Mouse (Mus musculus): Measurements from ENCODE around the gene Msx1.

Gene Msx1

GRCm38 (mm10) chr5:37825611-37826445 is 1.4 kb upstream of the Msx1 start:
- DNase-seq (ENCODE audit: low spot score in 2 of 2) = no peak

DNA sequence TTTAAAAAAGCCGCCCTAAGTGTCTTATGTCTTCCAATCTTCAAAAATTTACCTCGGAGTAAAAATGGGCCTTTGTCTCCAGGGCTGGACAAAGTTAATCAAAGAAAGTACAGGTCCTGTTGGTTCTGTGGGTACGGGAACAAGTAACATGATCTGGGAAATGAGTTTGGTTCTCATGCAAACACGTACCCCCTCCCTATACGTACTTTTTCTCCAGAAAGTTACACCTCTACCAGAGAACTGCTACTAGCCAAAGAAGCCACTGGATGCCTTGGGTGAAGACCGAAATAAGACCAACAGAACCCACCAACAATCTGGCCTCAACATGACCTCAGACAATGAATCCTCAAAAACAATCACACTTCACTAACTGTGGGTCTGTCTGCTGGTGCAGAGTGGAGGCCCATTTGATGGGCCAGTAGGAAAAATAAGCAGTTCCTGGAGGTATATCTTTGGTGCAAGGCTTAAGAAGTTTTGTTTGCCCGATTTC is 773 bp upstream of the Msx1 start:
- DNase-seq (ENCODE audit: low spot score in 2 of 2) = no peak

- DNase-seq (ENCODE audit: low spot score in 2 of 2) = no peak
These were observed 492 bp downstream of the Msx1 start for GRCm38 (mm10) chr5:37823721-37824460.

DNA sequence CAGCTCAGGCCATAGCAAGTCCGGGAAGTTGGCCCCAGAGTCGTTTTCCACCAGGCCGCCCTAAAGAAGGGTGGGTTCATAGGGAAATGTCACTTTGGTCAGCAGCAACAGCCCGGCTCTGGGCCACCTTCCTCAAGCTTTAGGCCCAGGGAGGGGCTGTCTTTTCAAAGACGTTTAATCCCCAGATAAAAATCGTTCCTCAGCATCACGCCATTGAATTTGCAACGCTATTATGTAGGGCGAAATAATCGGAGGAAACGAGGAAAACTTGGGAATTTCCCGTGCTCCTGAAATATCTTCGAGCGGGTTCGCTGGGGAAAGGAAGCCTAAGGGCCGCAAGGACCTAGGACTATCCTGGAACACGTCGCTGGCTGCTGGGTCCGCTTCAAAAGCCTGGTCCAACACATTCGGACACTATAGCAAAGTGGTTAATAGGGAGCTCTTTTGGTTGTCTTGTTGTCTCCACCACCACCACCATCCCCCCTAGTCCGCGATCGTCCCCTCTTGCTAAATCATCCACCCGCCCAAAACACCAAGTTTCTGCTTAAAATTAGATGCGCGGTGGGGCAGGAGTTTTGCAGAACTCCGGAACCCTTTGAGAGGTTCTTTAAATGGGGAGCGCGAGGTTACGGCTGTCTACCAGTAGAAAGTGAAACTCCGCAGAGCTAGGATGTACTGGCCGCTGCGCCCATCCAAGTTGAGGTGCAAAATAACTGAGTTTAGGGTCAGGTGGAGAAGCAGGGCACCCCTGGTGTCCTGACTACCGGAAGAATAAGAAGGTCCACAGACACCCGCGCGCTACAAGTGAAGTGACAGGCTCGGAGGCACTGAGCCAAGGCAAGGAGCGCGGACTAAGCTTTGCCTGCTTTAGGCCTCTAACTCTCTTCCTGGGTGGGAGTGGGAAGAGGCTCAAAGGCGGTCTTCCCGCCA is 1.3 kb downstream of the Msx1 start:
- peak in 1 of 2 experiments; percentile 31 for DNase-seq (ENCODE audit: low spot score in 2 of 2)

DNA sequence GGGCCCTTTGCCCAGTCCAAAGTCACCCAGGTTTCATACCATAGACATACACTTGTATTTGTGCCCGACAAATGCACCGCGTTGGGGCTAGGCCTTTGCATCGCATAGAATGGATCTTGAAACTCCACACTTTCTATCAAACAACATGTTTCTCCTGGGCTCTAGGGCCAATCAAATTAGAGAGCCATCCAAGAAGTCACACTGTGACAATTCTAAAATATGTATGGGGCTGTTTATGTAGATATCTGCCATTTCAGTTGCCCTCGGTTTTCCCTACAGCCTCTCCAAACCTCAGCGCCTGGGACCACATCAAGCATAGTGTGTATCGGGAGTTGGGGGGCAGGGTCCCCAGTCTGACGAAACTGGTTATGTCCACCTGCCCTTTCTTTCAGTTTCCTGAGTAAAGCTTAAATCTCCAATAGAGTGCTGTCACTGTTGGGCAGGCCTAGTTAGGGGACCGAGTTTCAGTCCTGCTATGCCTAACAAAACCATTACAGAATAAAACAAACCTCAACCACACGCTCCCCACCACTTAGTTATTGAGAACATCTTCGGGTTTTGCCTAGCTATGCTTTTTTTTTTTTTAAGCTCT is 2.2 kb downstream of the Msx1 start:
- no peak for DNase-seq (ENCODE audit: low spot score in 2 of 2)

GRCm38 (mm10) chr5:37821111-37821601 is 3.2 kb downstream of the Msx1 start:
- DNase-seq (ENCODE audit: low spot score in 2 of 2) = no peak

- DNase-seq (ENCODE audit: low spot score in 2 of 2) = no peak
These were observed 3.7 kb downstream of the Msx1 start for GRCm38 (mm10) chr5:37820689-37821088.

DNA sequence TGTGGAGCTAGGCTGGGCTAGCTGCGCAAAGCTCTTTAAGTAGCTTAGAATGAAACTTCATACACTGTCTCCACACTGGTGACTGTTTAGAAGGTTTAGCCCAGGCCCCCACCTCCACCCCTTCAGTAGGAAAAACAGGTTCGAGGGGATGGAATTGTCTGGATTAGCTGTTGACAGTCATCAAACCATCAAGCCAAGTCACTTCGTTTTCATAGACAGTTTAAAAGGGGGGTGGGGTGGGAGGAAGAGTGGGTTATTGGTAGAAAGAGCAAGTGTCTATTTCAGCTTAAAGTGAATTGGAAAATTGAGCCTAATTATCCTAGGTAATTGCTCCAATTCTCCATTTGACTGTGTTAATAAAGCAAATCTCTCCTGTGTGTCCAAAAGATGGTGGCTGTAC is 4.4 kb downstream of the Msx1 start:
- no peak for DNase-seq (ENCODE audit: low spot score in 2 of 2)

DNA sequence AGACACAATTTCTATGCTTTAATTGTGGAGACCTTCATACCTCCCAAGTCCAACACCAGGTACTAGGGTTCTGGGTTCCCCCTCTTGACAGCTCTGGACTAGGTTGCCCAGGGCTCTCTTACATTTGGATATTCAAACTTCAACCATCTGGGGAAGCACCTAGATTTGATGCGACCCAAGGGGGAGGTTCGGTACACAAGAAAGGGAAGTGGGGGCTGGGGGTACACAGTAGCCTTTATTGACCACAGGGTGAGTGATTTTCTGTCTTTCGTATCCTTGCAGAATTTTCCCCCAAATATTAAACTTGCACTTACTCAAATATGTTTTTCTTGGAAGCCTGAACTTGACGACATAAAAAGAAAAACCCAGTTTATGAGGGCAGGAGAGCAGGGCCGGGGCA is 4.8 kb downstream of the Msx1 start:
- DNase-seq (ENCODE audit: low spot score in 2 of 2) = no peak

DNA sequence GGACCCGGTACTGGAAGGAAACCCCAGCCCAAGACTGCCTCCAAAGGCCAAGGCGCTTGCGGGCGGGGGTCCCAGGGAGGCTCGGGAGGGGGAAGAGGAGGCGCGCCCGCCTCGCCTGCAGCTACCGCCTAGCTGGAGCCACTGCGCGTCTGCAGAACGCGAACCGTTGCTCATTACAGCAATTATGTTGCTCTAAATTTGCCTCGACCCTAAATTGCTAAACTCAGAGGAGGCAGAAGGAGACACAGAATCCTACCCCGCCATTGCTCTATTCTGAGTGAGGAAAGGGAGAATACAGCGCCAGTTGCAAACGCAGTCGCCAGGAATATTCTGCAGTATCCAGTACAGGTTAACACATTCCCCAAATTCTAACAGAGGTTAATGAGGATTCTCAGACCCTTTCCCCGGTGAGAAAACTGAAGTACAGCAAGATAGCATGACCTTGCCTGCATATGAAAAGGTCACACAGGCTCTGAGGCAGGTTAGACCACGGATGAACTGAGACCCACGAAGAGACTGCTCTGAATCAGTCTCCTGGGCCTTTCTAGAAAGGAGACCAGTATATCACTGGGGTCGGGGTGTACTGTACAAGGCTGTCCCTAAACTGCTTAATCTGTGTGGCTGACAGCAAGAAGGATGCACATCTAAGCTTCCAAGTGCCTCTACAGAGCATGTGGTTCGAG is 5.7 kb downstream of the Msx1 start:
- no peak for DNase-seq (ENCODE audit: low spot score in 2 of 2)

- no peak for DNase-seq (ENCODE audit: low spot score in 2 of 2)
These were observed 6.5 kb downstream of the Msx1 start for GRCm38 (mm10) chr5:37817658-37818532.

- DNase-seq (ENCODE audit: low spot score in 2 of 2) = no peak
These were observed 7.3 kb downstream of the Msx1 start for GRCm38 (mm10) chr5:37816907-37817657.

DNA sequence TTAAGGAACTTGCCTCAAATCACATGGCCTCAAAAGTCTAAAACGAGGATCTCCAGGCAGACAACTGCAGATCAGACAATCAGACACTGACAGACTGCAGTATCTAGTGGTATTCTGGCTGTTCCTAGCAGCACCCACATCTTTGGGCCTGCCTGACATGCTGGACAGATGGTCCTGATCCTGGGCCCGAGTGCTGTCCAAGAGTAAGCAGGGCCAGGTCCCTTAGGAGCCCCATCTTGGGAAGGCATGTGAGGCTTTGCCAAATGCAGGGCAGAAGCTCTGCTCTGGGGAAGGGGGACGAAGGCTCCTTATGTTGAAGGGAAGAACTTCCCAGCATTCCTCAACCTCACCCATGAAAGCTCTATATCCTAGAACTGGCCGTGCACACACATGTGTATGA is 8.5 kb downstream of the Msx1 start:
- DNase-seq (ENCODE audit: low spot score in 2 of 2) = no peak

- no peak for DNase-seq (ENCODE audit: low spot score in 2 of 2)
These were observed 10.2 kb downstream of the Msx1 start for GRCm38 (mm10) chr5:37814169-37814568.

- no peak for DNase-seq (ENCODE audit: low spot score in 2 of 2)
These were observed 19.1 kb downstream of the Msx1 start for GRCm38 (mm10) chr5:37805291-37805690.

DNA sequence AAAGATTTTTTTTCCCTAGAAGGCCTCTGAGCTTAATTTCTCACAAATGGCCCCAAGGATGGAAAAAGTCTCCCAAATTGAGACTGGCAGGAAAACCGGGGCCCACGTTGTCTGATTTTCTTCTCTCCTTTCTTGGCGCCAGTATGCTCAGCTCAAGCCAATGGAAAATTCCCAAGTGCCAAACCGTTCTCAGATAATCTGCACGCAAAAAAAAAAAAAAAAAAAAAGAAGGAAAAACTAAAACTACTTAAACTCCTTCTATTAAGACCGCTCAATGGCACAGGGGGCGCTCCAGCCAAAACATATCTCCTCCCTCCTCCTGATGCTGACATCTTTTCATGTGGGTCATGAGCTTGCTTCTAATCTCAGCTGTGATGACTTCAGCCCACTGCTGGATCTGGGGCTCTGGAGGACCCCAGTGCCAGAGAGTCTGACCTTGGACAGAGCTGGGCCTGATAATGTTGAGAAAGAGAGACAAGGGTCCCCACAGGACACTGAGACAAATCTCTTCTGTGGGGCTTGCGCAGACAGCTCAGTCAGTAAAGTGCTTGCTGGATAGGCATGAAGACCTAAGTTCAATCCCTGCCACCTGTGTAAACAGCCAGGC is 19.8 kb downstream of the Msx1 start:
- DNase-seq (ENCODE audit: low spot score in 2 of 2) = no peak

DNA sequence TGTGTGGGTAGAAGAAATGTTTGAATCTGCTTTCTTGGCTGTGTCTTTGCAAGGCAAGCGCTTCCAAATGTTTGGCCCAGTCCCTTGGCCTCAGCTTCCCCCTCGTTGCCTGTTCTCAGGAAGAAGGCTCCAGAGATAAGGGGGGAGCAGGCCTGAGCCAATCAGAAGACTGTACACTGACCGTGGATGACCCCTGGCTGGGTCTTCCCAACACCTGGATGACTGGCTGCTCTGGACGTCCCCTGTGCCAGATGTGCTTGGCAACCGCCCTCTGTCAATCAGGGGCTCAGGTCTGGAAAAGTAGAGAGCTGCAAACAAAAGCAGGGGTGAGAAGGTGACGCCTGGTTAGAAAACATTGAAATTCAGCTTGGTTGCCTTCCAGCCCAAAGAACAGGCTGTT is 27.1 kb downstream of the Msx1 start:
- peak in 1 of 2 experiments; percentile 14 for DNase-seq (ENCODE audit: low spot score in 2 of 2)

- peak in 1 of 2 experiments; percentile 7 for DNase-seq (ENCODE audit: low spot score in 2 of 2)
These were observed 27.6 kb downstream of the Msx1 start for GRCm38 (mm10) chr5:37796751-37797150.

DNA sequence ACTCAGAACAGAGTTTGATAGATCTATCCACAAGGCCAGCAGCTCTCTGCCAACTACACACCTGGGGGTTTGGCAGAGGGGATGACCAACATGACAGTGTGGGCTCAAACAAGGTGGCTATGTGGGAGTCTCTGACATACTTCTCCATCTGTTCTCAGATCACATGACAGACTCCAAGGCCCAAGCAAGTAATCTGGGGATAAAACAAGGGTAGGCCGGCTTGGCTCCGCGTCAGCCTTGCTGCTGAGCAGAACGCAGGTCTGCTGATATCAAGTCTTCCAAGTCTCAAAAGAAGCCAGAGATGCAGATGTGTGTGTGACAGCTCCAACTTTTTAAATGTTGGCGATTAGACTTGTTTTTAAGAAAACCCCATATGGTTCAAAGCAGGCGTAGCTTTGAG is 28.7 kb downstream of the Msx1 start:
- no peak for DNase-seq (ENCODE audit: low spot score in 2 of 2)

All from right cerebral cortex, postnatal 10 days (tissue).